Mouse (Mus musculus) left cerebral cortex, postnatal 4 days (tissue): ENCODE results near the gene Dhrs9. TPM values are rescaled to one million over a fixed set of nuclear protein-coding genes. Genes with fewer than 3 reads are reported as not detected.
A peak's percentile ranks its signal among the peaks of the same experiment; 100 is the strongest.
"Not testable (repeated sequence)": the region's sequence is repeated elsewhere in the genome, so short reads cannot be mapped to it uniquely, and the experiment has no call there.

Source experiments
- DNase-seq: peaks from one replicate; pipeline ENCODE4 v3.0.0-alpha.2; 2022
- intact Hi-C: fragments of 180-260 bp; cut with DNase I; formaldehyde crosslinking; loops from one replicate; pipeline ENCODE4 v1.15.1; 2025
- total RNA-seq, 2 experiments: library from RNA; stranded (reverse); gene quantifications; 2 replicates each; pipeline ENCODE4 v1.2.3; 2021

Gene Dhrs9
- total RNA-seq, result not detected

- intact Hi-C loops, result no loop called here
- DNase-seq, result no peak
Observed at GRCm38 (mm10) chr2:69380281-69380680, at the start of gene Dhrs9. Dhrs9 (plus strand) TSS chr2:69380445.

GRCm38 (mm10) chr2:69331523-69331922, 48.7 kb upstream of the Dhrs9 start:
- DNase-seq, intact Hi-C loops: not testable (repeated sequence)

GRCm38 (mm10) chr2:69341506-69341905, 38.7 kb upstream of the Dhrs9 start:
- DNase-seq, result no peak
- intact Hi-C loops, result no loop called here

GRCm38 (mm10) chr2:69342496-69343221, 37.6 kb upstream of the Dhrs9 start, which contains the start of gene Abcb11:
Abcb11 (minus strand) TSS chr2:69342616.
- DNase-seq, result no peak
- intact Hi-C loops, result no loop called here

- intact Hi-C loops, DNase-seq: not testable (repeated sequence)
Observed at GRCm38 (mm10) chr2:69355402-69355801, 24.8 kb upstream of the Dhrs9 start.

GRCm38 (mm10) chr2:69364831-69365230, 15.4 kb upstream of the Dhrs9 start:
- no peak for DNase-seq
- intact Hi-C loops, result no loop called here

- intact Hi-C loops, result no loop called here
- DNase-seq, result no peak
Observed at GRCm38 (mm10) chr2:69365275-69365674, 15.0 kb upstream of the Dhrs9 start.

GRCm38 (mm10) chr2:69376780-69377179, 3.5 kb upstream of the Dhrs9 start:
- DNase-seq, result no peak
- intact Hi-C loops, result no loop called here

- DNase-seq, result peak; percentile 21
- intact Hi-C loops, result no loop called here
Observed at GRCm38 (mm10) chr2:69379801-69380200, 444 bp upstream of the Dhrs9 start.

- intact Hi-C loops, result no loop called here
- DNase-seq, result peak; percentile 3
Observed at GRCm38 (mm10) chr2:69381740-69382139, 1.5 kb downstream of the Dhrs9 start.

- intact Hi-C loops, result no loop called here
- no peak for DNase-seq
Observed at GRCm38 (mm10) chr2:69382838-69383237, 2.6 kb downstream of the Dhrs9 start.

GRCm38 (mm10) chr2:69386118-69386871, 6.0 kb downstream of the Dhrs9 start:
- no peak for DNase-seq
- intact Hi-C loops, result no loop called here

- intact Hi-C loops, result no loop called here
- DNase-seq, result no peak
Observed at GRCm38 (mm10) chr2:69393947-69394346, 13.7 kb downstream of the Dhrs9 start.

GRCm38 (mm10) chr2:69395597-69396248, 15.5 kb downstream of the Dhrs9 start:
- DNase-seq, result no peak
- intact Hi-C loops, result no loop called here

- intact Hi-C loops, result no loop called here
- DNase-seq, result no peak
Observed at GRCm38 (mm10) chr2:69396760-69397435, 16.7 kb downstream of the Dhrs9 start.

GRCm38 (mm10) chr2:69400866-69401604, 20.8 kb downstream of the Dhrs9 start:
- DNase-seq, result no peak
- intact Hi-C loops, result no loop called here

GRCm38 (mm10) chr2:69401891-69402290, 21.6 kb downstream of the Dhrs9 start:
- no peak for DNase-seq
- intact Hi-C loops, result no loop called here

- intact Hi-C loops, result no loop called here
- no peak for DNase-seq
Observed at GRCm38 (mm10) chr2:69402309-69402708, 22.1 kb downstream of the Dhrs9 start.

- DNase-seq, result no peak
- intact Hi-C loops, result no loop called here
Observed at GRCm38 (mm10) chr2:69405692-69406091, 25.4 kb downstream of the Dhrs9 start.

- intact Hi-C loops, result no loop called here
- no peak for DNase-seq
Observed at GRCm38 (mm10) chr2:69414539-69414938, 34.3 kb downstream of the Dhrs9 start.
